Mouse (Mus musculus): ENCODE measurements around the gene Cep70. TPM values are rescaled to one million over a fixed set of nuclear protein-coding genes. Genes with fewer than 3 reads are reported as not detected.
A peak's percentile ranks its signal among the peaks of the same experiment; 100 is the strongest.

Gene Cep70
- polyA plus RNA-seq, 1 experiment from 2014 or later = 14.8 TPM

GRCm38 (mm10) chr9:99325208-99325929, 82.2 kb downstream of the Cep70 start:
- Histone ChIP-seq H3K4me3 (ENCODE audit: low read depth, low read length) (no peak overlapping the region), H3K27me3 (ENCODE audit: insufficient read depth, low read length) (no peaks in the 10 kb centered on the region), H3K36me3 (replicated peaks; ENCODE audit: insufficient read depth, low read length) (no peaks in the 10 kb centered on the region), H3K4me1 (ENCODE audit: insufficient read depth) (no peaks in the 10 kb centered on the region), H3K9ac (replicated peaks) (no peak overlapping the region), H3K4me2 (ENCODE audit: low read depth, low read length) (no peak overlapping the region), H3K9me3 (ENCODE audit: low read length) (no peaks in the 10 kb centered on the region), H3K27ac (ENCODE audit: low read depth) (no peak overlapping the region)
- ATAC-seq (no peak), DNase-seq (no peak)
- WGBS (ENCODE audit: insufficient replicate concordance) = 74% methylated on average over 7 of the region's 7 CpGs
- no peak for TF ChIP-seq EP300 (IDR thresholded peaks at IDR 0.05; ENCODE audit: low read depth)
- TF ChIP-seq CTCF (IDR thresholded peaks at IDR 0.05; ENCODE audit: low read depth) = no peak

- H3K27ac ChIP-seq (ENCODE audit: low read depth) = no peak overlapping the region
- 68% methylated on average over 4 of the region's 4 CpGs for WGBS (ENCODE audit: insufficient replicate concordance)
- ATAC-seq (no peak), DNase-seq (no peak)
- H3K9me3 ChIP-seq (ENCODE audit: low read length) = no peaks in the 10 kb centered on the region
- TF ChIP-seq CTCF (IDR thresholded peaks at IDR 0.05; ENCODE audit: low read depth) (no peak), EP300 (IDR thresholded peaks at IDR 0.05; ENCODE audit: low read depth) (no peak)
- H3K4me1 ChIP-seq (ENCODE audit: insufficient read depth) = no peaks in the 10 kb centered on the region
- no peak overlapping the region for H3K9ac ChIP-seq (replicated peaks)
- H3K4me3 ChIP-seq (ENCODE audit: low read depth, low read length) = no peak overlapping the region
- no peaks in the 10 kb centered on the region for H3K36me3 ChIP-seq (replicated peaks; ENCODE audit: insufficient read depth, low read length)
- H3K27me3 ChIP-seq (ENCODE audit: insufficient read depth, low read length) = no peaks in the 10 kb centered on the region
- no peak overlapping the region for H3K4me2 ChIP-seq (ENCODE audit: low read depth, low read length)
Measured at GRCm38 (mm10) chr9:99325961-99326360, 82.8 kb downstream of the Cep70 start.

- ATAC-seq = no peak
- TF ChIP-seq CTCF (IDR thresholded peaks at IDR 0.05; ENCODE audit: low read depth) (no peak), EP300 (IDR thresholded peaks at IDR 0.05; ENCODE audit: low read depth) (no peak)
- H3K4me3 ChIP-seq (ENCODE audit: low read depth, low read length) = no peak overlapping the region
- H3K27ac ChIP-seq (ENCODE audit: low read depth) = no peak overlapping the region
- H3K4me1 ChIP-seq (ENCODE audit: insufficient read depth) = no peaks in the 10 kb centered on the region
- no peaks in the 10 kb centered on the region for H3K9me3 ChIP-seq (ENCODE audit: low read length)
- H3K9ac ChIP-seq (replicated peaks) = no peak overlapping the region
- H3K27me3 ChIP-seq (ENCODE audit: insufficient read depth, low read length) = no peaks in the 10 kb centered on the region
- no peak for DNase-seq
- H3K4me2 ChIP-seq (ENCODE audit: low read depth, low read length) = no peak overlapping the region
- WGBS (ENCODE audit: insufficient replicate concordance) = 58% methylated on average over 4 of the region's 4 CpGs
- no peaks in the 10 kb centered on the region for H3K36me3 ChIP-seq (replicated peaks; ENCODE audit: insufficient read depth, low read length)
Measured at GRCm38 (mm10) chr9:99326881-99327280, 83.7 kb downstream of the Cep70 start.

GRCm38 (mm10) chr9:99336538-99336937, 93.4 kb downstream of the Cep70 start:
- no peak overlapping the region for H3K9ac ChIP-seq (replicated peaks)
- H3K27me3 ChIP-seq (ENCODE audit: insufficient read depth, low read length) = no peaks in the 10 kb centered on the region
- DNase-seq = no peak
- no peak for ATAC-seq
- H3K4me2 ChIP-seq (ENCODE audit: low read depth, low read length) = no peak overlapping the region
- no peaks in the 10 kb centered on the region for H3K4me1 ChIP-seq (ENCODE audit: insufficient read depth)
- TF ChIP-seq CTCF (IDR thresholded peaks at IDR 0.05; ENCODE audit: low read depth) = no peak
- no peak for TF ChIP-seq EP300 (IDR thresholded peaks at IDR 0.05; ENCODE audit: low read depth)
- 69% methylated on average over 4 of the region's 4 CpGs for WGBS (ENCODE audit: insufficient replicate concordance)
- no peak overlapping the region for H3K27ac ChIP-seq (ENCODE audit: low read depth)
- no peak overlapping the region for H3K4me3 ChIP-seq (ENCODE audit: low read depth, low read length)
- H3K9me3 ChIP-seq (ENCODE audit: low read length) = no peaks in the 10 kb centered on the region
- H3K36me3 ChIP-seq (replicated peaks; ENCODE audit: insufficient read depth, low read length) = no peaks in the 10 kb centered on the region

GRCm38 (mm10) chr9:99338293-99338692, 95.1 kb downstream of the Cep70 start:
- no peaks in the 10 kb centered on the region for H3K36me3 ChIP-seq (replicated peaks; ENCODE audit: insufficient read depth, low read length)
- 86% methylated on average over 1 of the region's 1 CpGs for WGBS (ENCODE audit: insufficient replicate concordance)
- DNase-seq (no peak), ATAC-seq (no peak)
- no peak for TF ChIP-seq EP300 (IDR thresholded peaks at IDR 0.05; ENCODE audit: low read depth)
- no peak for TF ChIP-seq CTCF (IDR thresholded peaks at IDR 0.05; ENCODE audit: low read depth)
- no peak overlapping the region for H3K27ac ChIP-seq (ENCODE audit: low read depth)
- H3K4me2 ChIP-seq (ENCODE audit: low read depth, low read length) = no peak overlapping the region
- no peaks in the 10 kb centered on the region for H3K27me3 ChIP-seq (ENCODE audit: insufficient read depth, low read length)
- no peak overlapping the region for H3K9ac ChIP-seq (replicated peaks)
- H3K9me3 ChIP-seq (ENCODE audit: low read length) = no peaks in the 10 kb centered on the region
- no peak overlapping the region for H3K4me3 ChIP-seq (ENCODE audit: low read depth, low read length)
- no peaks in the 10 kb centered on the region for H3K4me1 ChIP-seq (ENCODE audit: insufficient read depth)

GRCm38 (mm10) chr9:99339182-99339581, 96.0 kb downstream of the Cep70 start:
- Histone ChIP-seq H3K4me3 (ENCODE audit: low read depth, low read length) (no peak overlapping the region), H3K4me2 (ENCODE audit: low read depth, low read length) (no peak overlapping the region), H3K9ac (replicated peaks) (no peak overlapping the region), H3K9me3 (ENCODE audit: low read length) (no peaks in the 10 kb centered on the region), H3K36me3 (replicated peaks; ENCODE audit: insufficient read depth, low read length) (no peaks in the 10 kb centered on the region), H3K27me3 (ENCODE audit: insufficient read depth, low read length) (no peaks in the 10 kb centered on the region), H3K4me1 (ENCODE audit: insufficient read depth) (no peaks in the 10 kb centered on the region), H3K27ac (ENCODE audit: low read depth) (no peak overlapping the region)
- ATAC-seq (no peak), DNase-seq (no peak)
- 81% methylated on average over 1 of the region's 1 CpGs for WGBS (ENCODE audit: insufficient replicate concordance)
- TF ChIP-seq EP300 (IDR thresholded peaks at IDR 0.05; ENCODE audit: low read depth) (no peak), CTCF (IDR thresholded peaks at IDR 0.05; ENCODE audit: low read depth) (peak; percentile 47)

All from liver, postnatal 0 days (tissue).